Mouse (Mus musculus): Measurements from ENCODE around the gene Skap1.

- TF ChIP-seq CTCF (IDR thresholded peaks at IDR 0.05; ENCODE audit: low read depth) (no peak), EP300 (IDR thresholded peaks at IDR 0.05; ENCODE audit: low read depth) (no peak)
Observed at GRCm38 (mm10) chr11:96728577-96728976, 264.2 kb downstream of the Skap1 start.
